Mouse (Mus musculus): ENCODE measurements around the gene Il1r1.

- no peak for TF ChIP-seq CTCF (IDR thresholded peaks at IDR 0.05; ENCODE audit: low read depth, low read length)
- no peak for TF ChIP-seq POLR2A (IDR thresholded peaks at IDR 0.05; ENCODE audit: insufficient read depth, low read length)
- no peak for TF ChIP-seq EP300 (IDR thresholded peaks at IDR 0.05; ENCODE audit: insufficient read depth, low read depth, low read length)
Observed at GRCm38 (mm10) chr1:40339346-40339745, 114.5 kb downstream of the Il1r1 start.

Data from ES-Bruce4 (cell line).